Mouse (Mus musculus): ENCODE data around the gene Slc22a17. TPM values are rescaled to one million over a fixed set of nuclear protein-coding genes. Genes with fewer than 3 reads are reported as not detected.

The Slc22a17 gene
- polyA plus RNA-seq, 1 experiment from 2014 or later = 167 TPM

- H3K4me1 ChIP-seq = peaks cover 26% of the 10 kb centered on the region
- H3K9me3 ChIP-seq = no peaks in the 10 kb centered on the region
- peak within 1 kb of the TSS; percentile 85 for H3K27ac ChIP-seq (replicated peaks)
- no peaks in the 10 kb centered on the region for H3K27me3 ChIP-seq
- peak within 1 kb of the TSS; percentile 73 for H3K9ac ChIP-seq (replicated peaks)
- WGBS = under 1% methylated on average over 27 of the region's 27 CpGs
- ATAC-seq (replicated peaks) = peak; percentile 83
- peak within 1 kb of the TSS; percentile 57 for H3K4me3 ChIP-seq
- H3K4me2 ChIP-seq (replicated peaks) = peak within 1 kb of the TSS; percentile 74
- no peaks in the 10 kb centered on the region for H3K36me3 ChIP-seq
Observed at GRCm38 (mm10) chr14:54883154-54884021, 29.5 kb downstream of the Slc22a17 start, which contains the start of the genes Bcl2l2 and Gm20521. Gene Bcl2l2 (plus strand): TSS chr14:54883377. Gene Gm20521 (plus strand): TSS chr14:54883441.

GRCm38 (mm10) chr14:54877048-54877715 is 35.8 kb downstream of the Slc22a17 start, which contains the start of gene Ppp1r3e:
Gene Ppp1r3e (minus strand): TSS chr14:54877550.
- Histone ChIP-seq H3K4me2 (replicated peaks) (peak within 1 kb of the TSS; percentile 84), H3K27ac (replicated peaks) (peak within 1 kb of the TSS; percentile 93), H3K4me1 (peaks cover 17% of the 10 kb centered on the region), H3K4me3 (peak within 1 kb of the TSS; percentile 80), H3K9ac (replicated peaks) (peak within 1 kb of the TSS; percentile 88), H3K27me3 (no peaks in the 10 kb centered on the region), H3K9me3 (no peaks in the 10 kb centered on the region), H3K36me3 (no peaks in the 10 kb centered on the region)
- 0% methylated on average over 57 of the region's 61 CpGs for WGBS
- ATAC-seq (replicated peaks) = peak; percentile 84

GRCm38 (mm10) chr14:54876539-54877047 is 36.3 kb downstream of the Slc22a17 start:
- Histone ChIP-seq H3K4me3 (peak overlapping the region; percentile 80), H3K27ac (replicated peaks) (peak overlapping the region; percentile 93), H3K27me3 (no peaks in the 10 kb centered on the region), H3K4me1 (peaks cover 17% of the 10 kb centered on the region), H3K36me3 (no peaks in the 10 kb centered on the region), H3K9me3 (no peaks in the 10 kb centered on the region), H3K9ac (replicated peaks) (peak overlapping the region; percentile 88), H3K4me2 (replicated peaks) (peak overlapping the region; percentile 84)
- peak; percentile 94 for ATAC-seq (replicated peaks)
- 0% methylated on average over 55 of the region's 72 CpGs for WGBS

- Histone ChIP-seq H3K4me2 (replicated peaks) (peak overlapping the region; percentile 84), H3K36me3 (no peaks in the 10 kb centered on the region), H3K4me1 (peaks cover 17% of the 10 kb centered on the region), H3K9ac (replicated peaks) (peak overlapping the region; percentile 88), H3K9me3 (no peaks in the 10 kb centered on the region), H3K4me3 (peak overlapping the region; percentile 80), H3K27me3 (no peaks in the 10 kb centered on the region), H3K27ac (replicated peaks) (peak overlapping the region; percentile 93)
- WGBS = 2% methylated on average over 36 of the region's 36 CpGs
- peak; percentile 71 for ATAC-seq (replicated peaks)
Observed at GRCm38 (mm10) chr14:54875844-54876538, 36.9 kb downstream of the Slc22a17 start.

- H3K36me3 ChIP-seq = no peaks in the 10 kb centered on the region
- 94% methylated on average over 3 of the region's 3 CpGs for WGBS
- H3K9me3 ChIP-seq = no peaks in the 10 kb centered on the region
- H3K4me2 ChIP-seq (replicated peaks) = no peak overlapping the region
- no peak overlapping the region for H3K9ac ChIP-seq (replicated peaks)
- H3K27me3 ChIP-seq = no peaks in the 10 kb centered on the region
- H3K4me1 ChIP-seq = peaks cover 17% of the 10 kb centered on the region
- H3K4me3 ChIP-seq = no peak overlapping the region
- no peak overlapping the region for H3K27ac ChIP-seq (replicated peaks)
- no peak for ATAC-seq (replicated peaks)
Observed at GRCm38 (mm10) chr14:54874165-54874564, 38.8 kb downstream of the Slc22a17 start.

GRCm38 (mm10) chr14:54870861-54871260 is 42.1 kb downstream of the Slc22a17 start, which contains the start of gene Homez:
Gene Homez (minus strand): TSS chr14:54870961.
- 94% methylated on average over 5 of the region's 5 CpGs for WGBS
- H3K9me3 ChIP-seq = no peaks in the 10 kb centered on the region
- no peak within 1 kb of the TSS for H3K9ac ChIP-seq (replicated peaks)
- H3K27me3 ChIP-seq = no peaks in the 10 kb centered on the region
- H3K4me1 ChIP-seq = peaks cover 8% of the 10 kb centered on the region
- H3K4me2 ChIP-seq (replicated peaks) = no peak within 1 kb of the TSS
- ATAC-seq (replicated peaks) = no peak
- H3K36me3 ChIP-seq = no peaks in the 10 kb centered on the region
- H3K4me3 ChIP-seq = no peak within 1 kb of the TSS
- no peak within 1 kb of the TSS for H3K27ac ChIP-seq (replicated peaks)

GRCm38 (mm10) chr14:54868026-54868425 is 44.9 kb downstream of the Slc22a17 start:
- Histone ChIP-seq H3K27me3 (no peaks in the 10 kb centered on the region), H3K36me3 (no peaks in the 10 kb centered on the region), H3K4me2 (replicated peaks) (no peak overlapping the region), H3K9ac (replicated peaks) (no peak overlapping the region), H3K27ac (replicated peaks) (no peak overlapping the region), H3K4me3 (no peak overlapping the region), H3K9me3 (no peaks in the 10 kb centered on the region), H3K4me1 (peaks cover 10% of the 10 kb centered on the region)
- 88% methylated on average over 4 of the region's 4 CpGs for WGBS
- no peak for ATAC-seq (replicated peaks)

- WGBS = 53% methylated on average over 5 of the region's 5 CpGs
- ATAC-seq (replicated peaks) = no peak
- Histone ChIP-seq H3K9ac (replicated peaks) (no peak overlapping the region), H3K4me1 (peaks cover 12% of the 10 kb centered on the region), H3K27ac (replicated peaks) (no peak overlapping the region), H3K36me3 (no peaks in the 10 kb centered on the region), H3K4me2 (replicated peaks) (no peak overlapping the region), H3K4me3 (no peak overlapping the region), H3K9me3 (no peaks in the 10 kb centered on the region), H3K27me3 (no peaks in the 10 kb centered on the region)
Observed at GRCm38 (mm10) chr14:54866936-54867335, 46.0 kb downstream of the Slc22a17 start.

GRCm38 (mm10) chr14:54866268-54866667 is 46.7 kb downstream of the Slc22a17 start:
- ATAC-seq (replicated peaks) = no peak

GRCm38 (mm10) chr14:54865626-54866025 is 47.3 kb downstream of the Slc22a17 start:
- H3K4me1 ChIP-seq = peaks cover 12% of the 10 kb centered on the region
- H3K4me3 ChIP-seq = no peak overlapping the region
- H3K9me3 ChIP-seq = no peaks in the 10 kb centered on the region
- no peak overlapping the region for H3K9ac ChIP-seq (replicated peaks)
- H3K27ac ChIP-seq (replicated peaks) = no peak overlapping the region
- H3K4me2 ChIP-seq (replicated peaks) = no peak overlapping the region
- no peaks in the 10 kb centered on the region for H3K36me3 ChIP-seq
- no peaks in the 10 kb centered on the region for H3K27me3 ChIP-seq
- ATAC-seq (replicated peaks) = no peak
- WGBS = 74% methylated on average over 5 of the region's 5 CpGs

More at GRCm38 (mm10) chr14:54866268-54866667, 46.7 kb downstream of the Slc22a17 start:
- no peaks in the 10 kb centered on the region for H3K9me3 ChIP-seq
- peaks cover 12% of the 10 kb centered on the region for H3K4me1 ChIP-seq
- no peak overlapping the region for H3K4me3 ChIP-seq
- WGBS = 58% methylated on average over 3 of the region's 3 CpGs
- no peak overlapping the region for H3K4me2 ChIP-seq (replicated peaks)
- H3K9ac ChIP-seq (replicated peaks) = no peak overlapping the region
- no peaks in the 10 kb centered on the region for H3K36me3 ChIP-seq
- no peaks in the 10 kb centered on the region for H3K27me3 ChIP-seq
- H3K27ac ChIP-seq (replicated peaks) = no peak overlapping the region

GRCm38 (mm10) chr14:54864313-54865036 is 48.5 kb downstream of the Slc22a17 start:
- H3K4me1 ChIP-seq = peaks cover 12% of the 10 kb centered on the region
- peak overlapping the region; percentile 73 for H3K27ac ChIP-seq (replicated peaks)
- H3K36me3 ChIP-seq = no peaks in the 10 kb centered on the region
- no peaks in the 10 kb centered on the region for H3K27me3 ChIP-seq
- peak overlapping the region; percentile 99 for H3K4me3 ChIP-seq
- ATAC-seq (replicated peaks) = no peak
- peak overlapping the region; percentile 98 for H3K9ac ChIP-seq (replicated peaks)
- peak overlapping the region; percentile 77 for H3K4me2 ChIP-seq (replicated peaks)
- H3K9me3 ChIP-seq = no peaks in the 10 kb centered on the region
- 17% methylated on average over 21 of the region's 21 CpGs for WGBS
